15 mouse cellular contexts compared by ENCODE assay signal in the genomic region with DNA sequence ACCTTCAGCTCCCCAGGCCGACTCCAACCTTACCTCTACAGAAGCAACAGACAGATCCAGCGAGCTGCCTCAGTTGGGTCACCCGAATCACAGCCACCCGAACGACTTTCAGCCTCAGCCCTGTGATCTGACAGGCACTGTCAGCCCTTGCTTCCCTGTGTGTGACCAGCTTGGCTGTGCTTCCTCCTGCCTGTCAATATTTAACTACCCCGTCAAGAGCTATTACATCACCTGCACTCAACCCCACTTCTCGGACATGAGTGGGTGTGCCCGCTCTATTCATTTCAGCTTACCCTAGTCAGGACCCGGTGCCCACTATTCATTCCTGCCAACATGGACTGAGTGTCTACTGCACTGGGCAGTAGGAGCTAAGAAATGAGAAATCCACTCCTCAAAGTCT.
DNase-seq lines count a peak whose midpoint lies in the region; ATAC-seq and TF ChIP-seq lines count a peak whose summit lies in the region.
"Had no signal": no experiment of that assay in that cellular context is flagged by ENCODE, and none has a peak within 500 bp of the region (broad histone marks: within the 10 kb centered on the region; RNA-seq: fewer than 3 reads in every experiment).

No protein-coding gene starts in this region.

- 50% methylated on average over 9 of the region's 9 CpGs for WGBS in kidney, postnatal 0 days
- WGBS in stomach, embryonic 15.5 days: 59% methylated on average over 9 of the region's 9 CpGs

- peak overlapping the region; percentile 33 for H3K4me2 ChIP-seq in kidney, postnatal 0 days (ENCODE audit: low read length)
- H3K4me2 ChIP-seq in stomach, embryonic 15.5 days: no peak overlapping the region
- H3K4me2 ChIP-seq: limb, embryonic 12.5 days had no signal

- peak overlapping the region; percentile 37 for H3K27ac ChIP-seq in kidney, postnatal 0 days
- H3K27ac ChIP-seq in stomach, embryonic 15.5 days: no peak overlapping the region
- H3K27ac ChIP-seq: forebrain, embryonic 10.5 days; limb, embryonic 12.5 days had no signal

- no peak for TF ChIP-seq CTCF in kidney, postnatal 0 days (IDR thresholded peaks at IDR 0.05; ENCODE audit: low read depth)

- H3K4me1 ChIP-seq in kidney, postnatal 0 days (replicated peaks; ENCODE audit: insufficient read depth, low read length): 0 out of 2 replicates have a peak, but pooled peaks cover 2% of the 10 kb centered on the region
- no peaks in the 10 kb centered on the region for H3K4me1 ChIP-seq in stomach, embryonic 15.5 days

- H3K4me3 ChIP-seq in kidney, postnatal 0 days (replicated peaks; ENCODE audit: low read depth, low read length): no peak overlapping the region
- H3K4me3 ChIP-seq in stomach, embryonic 15.5 days (replicated peaks): no peak overlapping the region
- H3K4me3 ChIP-seq: forebrain, embryonic 10.5 days; limb, embryonic 12.5 days had no signal

- H3K9me3 ChIP-seq in kidney, postnatal 0 days (replicated peaks; ENCODE audit: low read length): no peaks in the 10 kb centered on the region
- H3K9me3 ChIP-seq in stomach, embryonic 15.5 days: no peaks in the 10 kb centered on the region
- H3K9me3 ChIP-seq: forebrain, embryonic 10.5 days; limb, embryonic 12.5 days had no signal

- ATAC-seq in kidney, postnatal 0 days (replicated peaks; ENCODE audit: low FRiP score, low read depth): peak; percentile 70; the same call in 1 of the 2 replicates
- 0 out of 2 replicates have a peak, but pooled peaks have one; percentile 10 for ATAC-seq in stomach, embryonic 15.5 days (ENCODE audit: insufficient read depth, low FRiP score, low read depth)

- H3K27me3 ChIP-seq in kidney, postnatal 0 days (ENCODE audit: insufficient read depth, low read length): no peaks in the 10 kb centered on the region
- H3K27me3 ChIP-seq in stomach, embryonic 15.5 days (replicated peaks): no peaks in the 10 kb centered on the region

- H3K9ac ChIP-seq in kidney, postnatal 0 days (ENCODE audit: low read depth, low read length): no peak overlapping the region
- no peak overlapping the region for H3K9ac ChIP-seq in stomach, embryonic 15.5 days
- H3K9ac ChIP-seq: limb, embryonic 12.5 days had no signal

- DNase-seq in kidney, adult 11 months: peak; percentile 73
- DNase-seq in kidney, postnatal 0 days (ENCODE audit: low spot score): peak; percentile 25
- DNase-seq in lung, adult 18-20 months: peak; percentile 87 to 88
- DNase-seq in adrenal gland, adult (ENCODE audit: inconsistent age in 2 of 2, low spot score in 1 of 2): no peak
- DNase-seq in gastrocnemius, postnatal 10 days: no peak
- DNase-seq in heart, adult 18-20 months: no peak
- DNase-seq: cerebellum, adult 18-20 months; embryo, embryonic 11 days; heart, postnatal 36 days; layer of hippocampus, adult 9-11 months; spleen, adult 18-20 months; thymus, postnatal 36 days had no signal

- H3K36me3 ChIP-seq in kidney, postnatal 0 days (ENCODE audit: insufficient read depth, low read length): no peaks in the 10 kb centered on the region
- H3K36me3 ChIP-seq in stomach, embryonic 15.5 days: no peaks in the 10 kb centered on the region
- H3K36me3 ChIP-seq: forebrain, embryonic 10.5 days; limb, embryonic 12.5 days had no signal

Comparison
In these comparisons a context has a peak if more than half of its experiments do, and no peak if none do; other contexts are left out.
1. DNase-seq: peak in kidney, adult 11 months (single experiment), kidney, postnatal 0 days (single experiment) and lung, adult 18-20 months (2 of 2); none in adrenal gland, adult (0 of 2), gastrocnemius, postnatal 10 days (single experiment) and heart, adult 18-20 months (0 of 2).